Mouse (Mus musculus) liver, postnatal 0 days (tissue): Measurements from ENCODE around the gene Gpr141.

Source experiments
- CTCF ChIP-seq: sonication (generic); IDR thresholded peaks from 2 replicates; pipeline ENCODE4 v1.5.1; 2016; ENCODE audit warnings: antibody characterized with exemption, low read depth
- EP300 ChIP-seq: IDR thresholded peaks from 2 replicates; pipeline ENCODE4 v1.6.1; 2016; ENCODE audit warnings: antibody characterized with exemption, low read depth, mild to moderate bottlenecking

DNA sequence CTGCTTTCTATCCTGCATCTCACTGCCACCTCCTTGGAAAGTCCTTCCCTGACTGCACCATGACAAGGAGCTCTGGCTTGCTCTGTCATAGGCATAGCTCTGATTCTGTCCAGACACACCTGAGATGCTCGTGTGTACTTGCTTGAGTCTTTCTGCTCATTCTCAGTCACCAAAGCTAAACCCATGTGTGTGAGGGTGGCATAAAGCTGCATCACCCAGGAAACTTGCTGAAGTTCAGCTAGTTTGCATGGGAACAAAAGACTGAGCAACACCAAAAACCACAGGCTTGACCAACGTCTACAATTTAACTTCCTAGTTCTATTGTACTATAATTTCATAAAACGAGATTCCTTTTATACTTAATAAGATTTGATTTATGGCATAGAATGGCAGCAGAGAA, 18.6 kb upstream of the Gpr141 start:
- TF ChIP-seq CTCF, result no peak
- no peak for TF ChIP-seq EP300
